Mouse (Mus musculus) olfactory bulb, adult 2 months (tissue): Measurements from ENCODE around the gene Arhgap24.

Experiments used
- CTCF ChIP-seq: fragments of 200-500 bp; IDR thresholded peaks from 2 replicates; pipeline ENCODE4 v1.5.1; 2012; ENCODE audit warnings: low read depth, mild to moderate bottlenecking, low read length, moderate library complexity; ENCODE audit not compliant: insufficient read depth
- POLR2A ChIP-seq: fragments of 200-500 bp; IDR thresholded peaks from 2 replicates; pipeline ENCODE4 v1.6.1; 2012; ENCODE audit warnings: mild to moderate bottlenecking, low read depth, low read length, moderate library complexity; ENCODE audit not compliant: insufficient read depth

DNA sequence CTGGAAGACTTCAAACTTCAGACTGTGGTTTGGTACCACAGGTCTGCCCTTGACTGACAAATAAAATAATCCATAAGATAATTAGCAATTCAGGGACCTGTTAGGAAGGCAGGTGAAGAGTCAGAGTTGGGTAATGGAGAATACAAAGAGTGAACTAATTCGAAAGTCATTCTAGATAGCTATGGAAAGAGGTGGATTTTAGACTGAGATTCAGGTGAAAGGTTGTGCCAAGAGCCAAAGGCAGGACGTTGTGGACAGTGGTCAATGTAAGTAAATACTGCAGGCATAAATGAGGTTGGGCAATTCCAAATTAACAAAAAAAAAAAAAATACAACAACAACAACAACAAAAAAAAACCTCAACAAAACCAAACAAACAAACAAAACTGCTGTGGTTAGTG is 67.2 kb downstream of the Arhgap24 start:
- TF ChIP-seq POLR2A (no peak), CTCF (no peak)
